Mouse (Mus musculus) activated CD4-positive, CD25-positive, alpha-beta regulatory T cell, adult 4 months (primary cell): ENCODE measurements at regions not wholly inside any gene's neighbourhood (a gene's known extent, or its start where the extent isn't known, plus 50 kb on each side); places are given as distances from the start of the nearest gene placed in this dataset.

Source experiments
- ATAC-seq: one replicate; pipeline ENCODE4 v1.8.0; 2017

DNA sequence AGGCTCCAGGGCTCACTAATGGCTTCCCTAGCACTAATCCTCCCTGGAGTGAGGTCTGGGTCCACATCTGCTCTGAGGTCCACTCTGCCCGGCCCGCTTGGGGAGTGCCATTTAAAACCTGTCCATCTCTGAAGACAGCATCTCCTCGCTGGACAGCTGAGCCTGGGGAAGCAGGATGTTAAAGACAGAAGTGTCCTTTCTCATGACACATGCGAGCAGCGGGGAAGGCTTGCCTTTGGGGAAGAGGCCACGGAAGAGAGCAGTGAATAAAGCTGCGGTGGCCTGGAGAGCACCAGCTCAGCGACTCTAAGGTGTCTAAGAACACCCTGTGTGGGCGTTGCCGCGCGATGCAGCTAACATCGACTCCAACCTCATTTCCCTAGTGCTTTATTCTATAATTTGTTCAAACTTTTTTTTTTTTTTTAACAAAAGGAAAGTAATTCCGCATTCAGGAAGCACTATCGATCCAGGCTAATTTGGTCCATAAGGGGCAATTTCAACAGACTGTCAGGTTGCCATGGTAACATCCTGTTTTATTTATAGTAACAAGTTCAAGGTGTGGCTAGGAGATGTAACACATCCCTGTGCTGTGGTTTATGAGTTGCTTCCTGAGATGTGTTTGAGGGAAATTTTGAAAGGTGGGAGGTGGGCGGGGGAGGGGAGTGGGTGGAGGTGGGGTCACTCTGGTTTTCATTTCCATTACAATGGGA is 120.0 kb downstream of the Cartpt start:
- ATAC-seq, result no peak

- ATAC-seq, result no peak
Observed at GRCm38 (mm10) chr13:99778747-99779146, 122.1 kb downstream of the Cartpt start.

- no peak for ATAC-seq
Observed at GRCm38 (mm10) chr13:99777736-99778135, 123.2 kb downstream of the Cartpt start.

DNA sequence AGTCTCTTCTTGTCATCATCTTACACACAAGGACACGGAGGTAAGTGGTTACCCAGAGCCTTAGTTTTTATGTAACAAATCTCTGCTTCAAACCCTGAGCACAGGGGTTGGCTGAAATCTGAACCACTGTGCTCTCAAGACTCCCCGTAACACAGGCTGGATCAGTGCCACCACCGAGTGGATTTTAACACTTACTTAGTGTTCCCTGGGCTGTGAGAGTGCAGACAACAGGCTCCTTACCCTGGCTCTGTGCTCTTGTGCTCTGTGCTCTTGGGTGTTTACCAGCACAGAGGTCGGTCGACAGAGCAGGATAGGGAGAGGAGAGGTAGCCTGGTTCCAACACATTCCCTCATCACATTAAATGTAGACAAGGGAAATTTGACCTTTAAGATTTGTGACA is 134.9 kb downstream of the Cartpt start:
- ATAC-seq, result no peak

GRCm38 (mm10) chr13:99764764-99765163 is 136.1 kb downstream of the Cartpt start:
- no peak for ATAC-seq

- ATAC-seq, result no peak
Observed at GRCm38 (mm10) chr13:99764097-99764714, 136.7 kb downstream of the Cartpt start.

DNA sequence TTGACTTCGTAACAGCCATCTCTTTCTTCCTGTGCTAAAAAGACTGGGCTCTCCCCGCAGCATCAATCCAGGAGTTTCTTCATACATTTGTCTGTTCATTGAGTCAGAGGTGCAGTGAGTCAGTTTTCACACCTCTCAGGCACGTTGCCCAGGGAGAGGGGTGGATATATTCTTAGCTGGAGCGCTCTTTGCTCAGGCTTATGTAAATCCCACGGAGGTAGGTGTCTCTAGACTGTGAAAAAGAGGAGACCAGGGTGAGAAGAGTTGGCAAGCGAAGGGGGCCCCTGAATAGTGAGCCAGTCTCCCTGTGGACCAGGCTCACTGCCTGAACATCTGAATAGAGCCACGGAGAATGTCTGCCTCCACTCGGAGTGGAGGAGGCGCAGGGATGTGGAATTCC is 139.0 kb downstream of the Cartpt start:
- ATAC-seq, result no peak

- ATAC-seq, result no peak
Observed at GRCm38 (mm10) chr13:99761423-99761822, 139.5 kb downstream of the Cartpt start.

- no peak for ATAC-seq
Observed at GRCm38 (mm10) chr13:99760646-99761045, 140.2 kb downstream of the Cartpt start.

GRCm38 (mm10) chr13:99759256-99760044 is 141.4 kb downstream of the Cartpt start:
- ATAC-seq, result no peak

DNA sequence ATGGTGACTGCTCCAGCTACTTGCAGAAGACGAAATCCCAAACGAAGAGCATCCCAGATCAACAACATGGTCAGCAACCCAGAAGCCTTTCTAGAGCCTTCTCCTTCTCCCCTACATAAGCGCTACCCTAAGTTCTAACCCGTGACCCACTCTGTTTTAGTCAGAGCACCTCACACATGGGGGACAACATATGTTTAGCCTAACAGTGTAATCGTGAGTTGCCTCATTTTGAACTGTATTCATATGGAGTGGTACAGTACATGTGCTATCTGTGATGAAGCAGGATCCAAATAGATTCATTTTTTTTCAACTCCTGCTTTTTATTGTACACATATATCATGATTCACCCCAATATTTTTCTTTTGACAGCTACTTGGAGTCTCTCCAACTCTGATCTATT is 146.2 kb downstream of the Cartpt start:
- no peak for ATAC-seq

GRCm38 (mm10) chr13:99754251-99754652 is 146.6 kb downstream of the Cartpt start:
- ATAC-seq, result no peak

GRCm38 (mm10) chr13:99753526-99753925 is 147.4 kb downstream of the Cartpt start:
- ATAC-seq, result no peak

- ATAC-seq, result no peak
Observed at GRCm38 (mm10) chr13:99750729-99751128, 150.2 kb downstream of the Cartpt start.

DNA sequence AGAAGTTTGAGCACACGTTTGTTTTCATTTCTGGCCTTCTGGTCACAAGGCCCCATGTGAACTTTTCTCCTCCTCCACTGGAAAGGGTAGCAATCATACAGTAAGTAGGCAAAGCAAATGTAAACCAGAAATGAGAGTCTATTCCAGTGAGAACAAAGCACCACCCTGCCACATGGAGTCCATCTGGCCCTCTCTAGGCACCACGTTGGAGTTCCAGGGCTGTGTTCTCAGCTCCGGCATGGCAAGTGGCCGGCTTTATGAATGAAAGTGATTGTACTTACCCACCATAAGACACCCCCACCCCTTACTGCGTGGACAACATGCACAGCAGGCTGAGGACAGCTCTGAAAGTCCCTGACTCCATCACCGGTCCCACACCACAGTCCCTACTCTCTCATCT is 151.5 kb downstream of the Cartpt start:
- ATAC-seq, result no peak

GRCm38 (mm10) chr13:99748128-99748527 is 152.8 kb downstream of the Cartpt start:
- ATAC-seq, result no peak

DNA sequence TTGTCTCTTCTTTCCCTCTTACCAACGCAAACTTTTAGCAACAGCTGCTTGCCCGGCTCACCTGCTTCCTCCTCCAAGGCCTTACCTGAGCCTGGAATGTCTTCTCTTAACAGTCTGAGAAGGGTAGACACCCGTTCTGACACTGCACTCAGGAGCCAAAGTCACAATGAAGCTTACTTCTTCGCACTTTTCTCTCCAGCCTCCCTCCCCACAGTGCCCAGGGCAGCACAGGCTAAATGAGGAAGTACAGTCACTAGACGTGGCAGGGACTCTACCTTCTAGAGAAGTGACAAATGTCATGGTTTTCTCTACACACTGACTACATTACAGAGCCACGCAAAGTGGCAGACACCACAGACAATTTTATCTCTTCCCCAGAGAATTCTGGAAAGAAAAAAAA is 155.4 kb downstream of the Cartpt start:
- ATAC-seq, result no peak

- no peak for ATAC-seq
Observed at GRCm38 (mm10) chr13:99744790-99745120, 156.1 kb downstream of the Cartpt start.

DNA sequence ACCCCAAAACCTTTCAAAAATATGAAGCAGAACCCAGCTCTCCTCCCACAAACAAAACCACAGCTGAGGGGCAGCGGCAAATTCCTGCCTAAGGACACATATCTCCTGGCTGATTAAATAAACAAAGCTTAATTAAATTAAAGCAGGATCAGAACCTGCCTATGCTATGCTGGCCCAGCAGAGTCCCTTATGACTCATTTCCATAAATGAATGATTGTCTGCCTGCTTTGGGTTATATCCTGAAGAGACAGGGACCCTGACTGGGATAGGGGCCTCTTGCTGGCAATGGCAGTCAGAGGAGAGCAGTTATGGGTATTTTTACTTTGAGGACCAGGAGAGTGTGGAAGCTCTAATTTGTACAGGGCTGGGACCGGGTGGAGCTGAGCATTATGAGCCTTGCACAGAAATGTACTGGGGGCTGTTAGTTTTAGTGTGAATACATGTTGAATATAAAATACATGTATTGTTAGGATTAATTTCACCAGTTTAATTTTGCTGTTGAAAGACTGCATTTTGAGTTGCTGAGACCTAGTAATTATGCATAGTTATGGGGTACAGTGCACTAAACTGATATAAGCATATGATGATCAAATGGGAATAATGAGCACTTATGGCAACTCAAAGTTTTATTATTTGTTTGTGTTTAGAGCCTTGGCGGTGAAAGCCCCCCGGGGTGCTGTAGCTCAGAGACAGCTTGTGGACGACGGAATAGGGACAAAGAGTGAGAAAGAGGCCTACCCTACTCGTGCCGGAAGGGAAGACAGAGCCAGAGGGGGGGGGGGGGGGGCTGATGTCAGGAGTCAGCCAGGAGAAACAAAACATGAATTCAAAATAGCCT is 156.7 kb downstream of the Cartpt start:
- ATAC-seq, result no peak

DNA sequence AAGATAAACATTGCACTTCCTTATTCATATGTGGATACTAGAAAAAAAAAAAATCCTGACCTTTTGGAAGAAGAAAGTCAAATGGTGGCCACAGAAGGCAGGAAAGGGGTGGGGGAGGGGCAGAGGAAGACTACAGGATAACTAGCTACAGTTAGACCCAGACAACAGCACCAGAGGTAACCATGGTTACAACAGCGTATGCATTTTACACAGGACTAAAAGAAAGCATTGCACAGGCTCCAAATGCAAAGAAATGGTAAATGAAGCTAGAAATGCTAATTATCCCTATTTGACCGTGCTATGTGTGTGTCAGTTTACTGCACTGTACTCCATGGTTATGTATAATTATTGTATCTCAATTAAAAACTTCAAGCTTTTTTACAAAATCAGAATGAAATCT is 158.4 kb downstream of the Cartpt start:
- ATAC-seq, result no peak

DNA sequence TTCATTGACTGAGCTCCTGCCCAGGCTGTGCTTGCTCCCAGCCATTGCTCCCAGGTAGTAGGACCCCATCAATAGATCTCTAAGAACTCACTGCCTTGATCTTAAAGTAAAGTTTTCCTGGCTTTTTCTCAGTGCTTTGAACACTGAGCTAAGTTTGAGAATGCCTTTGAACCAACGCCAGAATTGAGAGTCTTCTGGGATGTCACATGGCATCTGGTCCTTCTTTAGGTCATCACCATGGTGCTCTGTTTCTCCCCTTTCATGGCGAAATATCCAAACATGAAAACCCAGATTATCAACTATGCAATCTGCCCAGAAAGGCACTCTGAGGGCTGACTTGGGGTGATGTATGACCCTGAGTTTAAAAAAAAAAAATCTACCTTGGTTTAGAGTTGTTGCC is 158.9 kb downstream of the Cartpt start:
- ATAC-seq, result no peak

DNA sequence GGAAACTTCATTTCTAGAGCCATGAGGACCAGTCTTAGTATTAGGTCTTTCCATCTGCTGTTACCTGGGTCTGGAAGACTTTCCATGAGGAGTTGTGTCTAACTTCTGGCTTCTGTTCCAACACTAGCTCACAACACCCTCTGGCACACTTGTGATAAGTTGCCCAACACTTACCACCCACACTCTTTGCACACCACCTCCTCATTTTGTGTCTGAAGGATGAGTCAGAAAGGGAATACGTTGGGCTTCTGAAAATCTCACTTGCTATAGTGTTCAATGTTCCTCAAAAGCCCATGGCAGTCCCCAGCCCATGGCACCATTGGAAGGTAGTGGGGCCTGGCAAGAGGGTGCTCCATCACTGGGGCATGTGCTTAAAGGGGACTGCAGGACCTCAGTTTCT is 161.5 kb downstream of the Cartpt start:
- ATAC-seq, result no peak

DNA sequence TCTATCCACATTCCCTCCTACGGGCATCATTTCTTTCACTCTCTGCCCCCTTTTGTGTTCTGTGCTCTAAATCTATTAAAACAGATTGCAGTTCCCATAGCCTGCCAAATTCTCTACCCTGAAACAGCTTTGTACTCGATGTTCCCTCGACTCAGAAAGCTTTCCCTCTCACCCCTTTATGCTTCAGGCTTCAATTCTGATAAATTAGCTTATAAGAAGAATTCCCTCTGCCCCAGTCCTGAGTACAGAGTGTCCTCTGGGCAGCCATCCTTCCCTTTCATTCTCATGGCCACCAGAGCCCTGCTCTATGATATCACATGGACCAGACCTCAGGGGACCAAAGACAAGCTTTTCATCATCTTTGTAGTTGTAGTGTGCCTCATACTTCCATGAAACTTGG is 163.6 kb downstream of the Cartpt start:
- ATAC-seq, result no peak
